Mouse (Mus musculus): ENCODE results near the gene Camp.

GRCm38 (mm10) chr9:109877666-109878065, 28.2 kb upstream of the Camp start:
- TF ChIP-seq EP300 (IDR thresholded peaks at IDR 0.05; ENCODE audit: insufficient read depth, low read depth, low read length) (no peak), CTCF (IDR thresholded peaks at IDR 0.05) (no peak)
